Mouse (Mus musculus) small intestine, adult 2 months (tissue): ENCODE measurements around the gene Neurl1a.

Source experiments
- CTCF ChIP-seq: fragments of 200-500 bp; IDR thresholded peaks from 2 replicates; pipeline ENCODE4 v1.5.1; 2012; ENCODE audit warnings: low read depth, mild to moderate bottlenecking, control low read depth, inconsistent platforms, low read length, moderate library complexity, mixed read lengths; ENCODE audit not compliant: insufficient replicate concordance, insufficient read length; ENCODE audit errors: extremely low read depth
- POLR2A ChIP-seq: fragments of 200-500 bp; IDR thresholded peaks from 2 replicates; pipeline ENCODE4 v1.6.1; 2012; ENCODE audit warnings: low read depth, mild to moderate bottlenecking, control low read depth, inconsistent platforms, low read length, moderate library complexity

- TF ChIP-seq POLR2A (no peak), CTCF (no peak)
These were observed 128.3 kb downstream of the Neurl1a start for GRCm38 (mm10) chr19:47306917-47307315.
